Mouse (Mus musculus) urinary bladder, adult 2 months (tissue): ENCODE measurements around the gene Alkbh6. TPM values are rescaled to one million over a fixed set of nuclear protein-coding genes. Genes with fewer than 3 reads are reported as not detected.
A peak's percentile ranks its signal among the peaks of the same experiment; 100 is the strongest.

ENCODE experiments used
- DNase-seq: peaks from one replicate; pipeline ENCODE4 v3.0.0; 2022; ENCODE audit warnings: low spot score
- polyA plus RNA-seq: library from polyadenylated mRNA; depleted of rRNA; stranded (reverse); fragments of >200 nt; gene quantifications from 2 replicates; pipeline ENCODE4 v1.2.3, GENCODE M21; 2012

Gene Alkbh6
- polyA plus RNA-seq, 1 experiment, result 80.2 TPM

DNA sequence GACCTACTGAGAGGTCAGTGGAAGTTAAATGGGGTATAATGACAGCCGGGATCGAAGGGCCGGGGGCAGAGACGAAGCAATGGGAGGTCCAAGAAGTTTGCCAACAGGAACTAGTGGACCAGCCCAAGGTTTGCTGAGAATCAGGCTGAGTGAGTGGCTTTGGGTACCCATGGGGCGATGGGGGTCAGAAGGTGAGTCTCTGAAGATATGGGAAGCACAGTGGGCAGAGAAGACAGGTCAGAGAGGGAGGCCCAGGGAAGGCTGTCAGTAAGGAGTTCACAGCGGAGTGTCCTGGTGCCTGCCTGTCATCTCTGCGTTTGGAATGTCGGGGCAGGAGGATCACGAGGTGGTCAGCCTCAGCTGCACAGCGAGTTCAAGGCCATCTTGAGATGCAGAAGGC is 19.9 kb downstream of the Alkbh6 start:
- no peak for DNase-seq

DNA sequence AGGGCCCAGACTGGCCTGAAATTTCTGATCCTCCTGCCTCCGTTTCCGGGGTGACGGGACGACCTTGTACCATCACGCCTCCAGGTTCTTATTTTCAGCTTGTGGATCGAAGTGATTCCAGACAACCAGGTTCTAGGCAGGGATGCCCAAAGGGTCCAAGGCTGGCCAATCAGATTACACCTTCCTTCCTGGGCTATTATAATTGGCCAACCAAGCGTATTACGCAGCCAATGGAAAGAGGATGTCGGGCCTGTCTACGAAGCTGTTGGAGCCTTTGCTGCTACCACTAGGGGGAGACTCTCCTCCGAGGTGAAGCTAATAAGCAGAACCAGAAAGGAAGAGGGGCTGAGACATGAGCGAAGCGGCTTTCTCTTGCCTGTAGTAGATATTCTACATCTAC is 23.4 kb downstream of the Alkbh6 start:
- no peak for DNase-seq

DNA sequence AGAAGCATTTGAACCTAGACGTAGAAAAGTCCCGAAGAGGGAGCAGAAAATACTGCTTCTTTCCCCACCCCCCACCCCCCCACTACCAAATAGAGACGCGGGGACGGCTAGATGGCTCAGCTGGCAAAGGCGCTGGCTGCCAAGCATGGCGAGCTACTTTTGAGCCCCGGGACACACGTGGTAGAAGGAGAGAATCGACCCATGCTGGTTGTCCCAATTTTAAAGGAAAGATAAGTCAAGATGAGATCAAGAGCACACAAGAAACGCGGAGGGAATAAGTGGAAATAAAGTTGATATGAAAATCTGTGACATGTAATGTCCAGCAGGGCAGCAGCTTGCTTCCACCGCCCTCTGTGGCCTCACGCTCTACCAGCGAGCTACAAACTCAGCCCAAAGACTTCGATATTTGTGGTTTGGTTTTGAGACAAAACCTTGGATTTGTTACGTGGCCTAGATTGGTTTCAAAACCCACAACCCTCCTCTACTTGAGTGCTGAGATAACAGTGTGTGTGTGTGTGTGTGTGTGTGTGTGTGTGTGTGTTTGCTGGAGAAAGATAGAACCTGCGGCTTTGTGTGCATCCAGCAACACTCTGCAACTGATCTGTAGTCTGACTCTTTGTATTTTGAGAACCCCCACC is 24.2 kb downstream of the Alkbh6 start:
- DNase-seq, result no peak

DNA sequence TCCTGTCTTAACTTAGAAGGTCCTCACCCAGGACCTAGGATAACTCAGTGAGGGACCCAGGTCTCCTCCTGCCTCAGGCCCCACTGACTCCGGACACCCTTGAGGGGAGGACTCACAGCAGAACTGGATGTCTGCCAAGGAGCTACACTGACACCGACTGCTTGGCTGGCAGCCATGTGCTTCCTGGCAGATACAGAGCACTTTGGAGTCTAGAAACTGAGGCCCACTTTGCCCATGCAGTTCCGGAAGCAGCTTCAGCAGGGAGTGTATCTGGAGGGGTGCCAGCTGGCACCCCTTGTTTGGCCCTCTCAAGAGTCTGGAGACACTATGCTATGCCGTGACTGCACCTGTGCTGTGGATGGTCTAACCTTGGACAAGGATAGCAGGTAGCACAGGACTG is 24.9 kb downstream of the Alkbh6 start:
- no peak for DNase-seq

DNA sequence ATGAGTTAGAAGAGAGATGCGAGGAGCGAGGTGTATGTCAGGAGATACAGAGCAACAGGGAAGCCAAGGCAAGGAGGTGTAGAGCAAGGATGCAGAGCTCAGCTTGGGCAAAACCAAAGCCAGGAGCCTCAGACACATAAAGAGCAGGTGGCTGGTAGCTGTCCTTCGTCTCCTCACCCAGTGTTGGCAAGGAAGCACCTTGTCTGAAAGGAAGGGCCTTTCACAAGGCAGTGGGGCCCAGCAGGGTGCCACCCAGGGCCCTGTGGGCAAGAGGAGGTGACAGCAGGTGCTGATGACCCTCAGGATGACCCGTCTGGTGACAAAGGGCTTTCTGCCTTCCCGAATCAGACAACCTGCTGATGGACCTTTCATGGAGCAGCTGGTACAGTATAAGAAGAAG is 26.0 kb downstream of the Alkbh6 start:
- no peak for DNase-seq

DNA sequence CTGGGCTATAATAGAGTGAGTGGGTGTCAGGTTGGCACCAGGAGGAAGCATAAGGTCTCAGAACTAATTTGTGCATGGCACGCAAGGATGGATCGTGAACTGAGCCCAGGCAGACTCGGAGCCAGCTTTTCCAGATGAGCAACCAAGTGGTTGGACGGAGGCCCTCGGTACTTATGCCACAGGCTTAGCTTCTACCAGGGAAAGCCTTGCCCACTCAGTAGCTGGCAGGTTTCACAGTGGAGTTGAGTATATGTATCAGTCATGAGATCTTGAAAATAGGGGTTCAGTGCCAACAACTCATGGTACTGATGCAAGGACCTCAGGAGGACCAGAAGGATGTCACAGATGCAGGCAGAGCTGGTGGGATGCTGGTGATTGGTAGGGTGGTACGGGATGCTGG is 27.2 kb downstream of the Alkbh6 start:
- no peak for DNase-seq

DNA sequence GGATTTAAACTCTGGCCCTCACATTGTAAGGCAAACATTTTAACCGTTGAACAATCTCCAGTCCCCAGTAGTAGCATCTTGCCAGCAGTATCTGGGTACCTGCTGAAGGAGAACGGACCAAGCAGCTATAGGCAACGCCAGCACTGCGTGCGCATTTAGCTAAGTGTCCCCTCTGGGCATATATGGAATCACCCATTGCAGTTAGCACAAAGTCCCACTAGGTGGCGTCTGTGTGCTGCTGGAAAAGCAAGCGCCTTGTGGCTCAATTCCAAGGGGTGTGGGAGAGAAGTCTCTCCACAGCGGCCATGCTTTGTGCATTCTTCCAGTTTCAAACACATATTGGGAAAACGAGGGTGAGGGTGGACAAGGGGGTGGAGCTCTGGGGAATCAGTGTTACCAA is 27.9 kb downstream of the Alkbh6 start:
- DNase-seq, result peak; percentile 52

DNA sequence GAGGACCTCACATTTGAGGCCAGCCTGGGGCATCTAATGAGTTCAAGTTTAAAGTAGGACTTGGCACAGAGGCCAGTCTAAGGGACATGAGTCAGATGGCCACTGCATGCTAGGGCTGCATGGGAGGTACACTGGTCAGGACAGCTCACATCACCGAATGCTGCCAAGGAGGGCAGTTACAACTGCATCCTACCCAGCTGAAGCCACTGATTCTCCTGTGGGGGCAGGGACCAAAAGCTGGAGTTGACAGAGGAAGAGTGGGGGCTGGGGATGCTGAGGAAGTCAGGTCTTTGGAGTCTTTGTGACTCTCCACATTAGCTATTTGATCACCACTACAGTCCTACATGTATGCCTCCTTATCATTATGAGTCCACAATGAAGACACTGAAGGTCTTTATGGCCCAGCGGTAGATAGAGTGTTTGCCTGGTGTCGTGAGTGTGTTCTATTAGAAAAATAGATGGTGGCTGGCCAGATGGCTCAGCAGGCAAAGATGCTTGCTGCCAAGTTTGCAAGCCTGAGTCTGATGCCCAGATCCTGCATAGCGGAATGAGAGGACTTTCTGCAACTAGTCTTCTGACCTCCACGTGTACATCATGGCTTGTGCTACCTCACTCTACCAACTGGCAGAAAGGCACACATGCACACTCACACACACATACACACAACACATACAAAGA is 31.1 kb downstream of the Alkbh6 start:
- no peak for DNase-seq

DNA sequence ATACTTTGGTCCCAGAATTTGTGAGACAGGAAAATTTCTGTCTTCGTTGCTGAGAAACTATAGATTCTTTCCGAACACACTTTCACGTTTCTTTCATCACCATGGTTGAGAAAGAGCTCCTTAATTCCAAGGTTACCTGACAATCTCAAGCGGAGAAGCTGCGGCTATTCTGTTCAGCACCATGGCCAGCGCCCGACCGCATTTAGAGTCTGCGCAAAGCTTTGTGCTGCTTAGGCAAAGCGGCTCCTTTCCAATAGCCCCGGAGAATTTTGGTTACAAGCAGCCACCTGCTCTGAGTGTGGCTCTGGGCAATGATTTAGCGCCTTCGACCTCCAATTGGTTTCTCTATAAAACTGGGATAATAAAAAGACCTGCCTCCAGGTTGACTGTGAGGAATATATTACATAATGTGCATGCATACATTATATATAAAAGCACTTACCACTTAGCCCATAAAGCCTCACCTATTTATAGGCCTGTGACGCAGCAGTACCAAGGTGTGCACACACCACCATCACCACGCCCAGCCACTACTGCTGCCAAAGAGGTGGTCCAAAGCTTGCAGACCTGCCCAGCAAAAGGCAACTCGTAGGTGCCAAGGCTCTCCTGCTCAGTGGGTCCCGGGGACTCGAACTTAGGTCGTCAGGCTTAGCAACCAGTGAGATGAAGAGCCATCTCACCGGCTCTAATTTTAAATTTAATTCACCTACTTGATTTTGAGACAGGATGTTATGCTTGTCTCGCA is 38.3 kb downstream of the Alkbh6 start:
- no peak for DNase-seq

DNA sequence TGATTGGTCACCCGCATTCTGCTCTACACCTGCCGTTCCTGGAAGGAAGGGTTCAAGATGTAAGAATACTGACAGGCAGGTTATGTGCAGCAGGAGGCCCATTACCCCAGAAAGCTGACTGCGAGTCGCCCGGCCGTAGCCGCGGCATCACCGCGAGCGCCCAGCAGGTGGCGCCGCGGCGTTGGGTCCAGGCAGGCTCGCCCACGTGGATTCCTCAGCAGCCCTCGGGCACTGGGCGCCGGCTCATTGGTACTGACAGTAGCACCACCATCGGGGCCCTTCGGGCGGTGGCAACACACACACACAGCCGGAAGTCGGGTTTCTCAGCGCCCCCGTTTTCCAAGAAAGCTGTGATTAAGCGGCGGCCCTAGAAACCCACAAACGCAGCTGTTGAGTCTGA is 39.3 kb downstream of the Alkbh6 start:
- no peak for DNase-seq

DNA sequence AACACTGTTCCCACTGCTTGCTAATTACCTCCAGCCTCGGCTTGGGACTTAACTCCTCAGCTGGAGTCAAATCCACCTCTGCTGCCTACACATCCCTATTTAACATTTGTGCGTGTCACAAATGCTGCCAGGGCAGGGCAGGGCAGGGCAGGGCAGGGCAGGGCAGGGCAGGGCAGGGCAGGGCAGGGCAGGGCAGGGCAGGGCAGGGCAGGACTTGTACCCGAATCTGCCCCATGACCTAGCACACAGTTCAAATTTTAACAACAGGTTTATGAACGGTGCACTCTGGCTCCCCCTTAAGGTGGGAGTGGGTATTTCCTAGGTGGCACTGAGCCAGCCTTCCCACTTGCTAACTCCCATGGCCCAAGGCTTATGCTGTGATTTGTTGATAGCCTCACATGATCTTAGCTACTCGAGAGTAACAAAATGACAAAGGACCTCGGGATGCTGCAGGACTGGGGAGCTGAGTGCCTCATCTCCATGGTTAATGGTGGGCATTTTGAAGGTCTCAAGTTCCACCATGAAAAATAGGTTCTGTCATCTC is 44.8 kb downstream of the Alkbh6 start:
- no peak for DNase-seq

DNA sequence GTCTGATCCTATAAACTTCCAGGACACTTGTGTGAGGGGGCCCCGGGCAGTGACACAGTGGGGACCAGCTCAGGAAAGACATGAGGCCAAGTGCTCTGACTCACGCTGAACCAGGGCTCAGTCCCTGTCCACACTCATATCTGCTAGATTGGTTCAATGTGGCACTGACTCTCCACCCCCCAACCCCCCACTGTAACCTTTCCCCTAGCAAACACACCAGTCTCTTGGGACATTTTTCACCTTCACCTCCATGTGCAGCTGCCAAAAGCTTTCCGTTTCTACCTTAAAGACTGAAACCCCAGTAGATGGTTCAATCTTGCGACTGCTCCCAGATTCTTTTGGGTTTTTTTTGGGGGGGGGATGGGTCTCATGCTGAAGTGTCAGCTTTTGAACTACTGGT is 45.5 kb downstream of the Alkbh6 start:
- DNase-seq, result no peak

DNA sequence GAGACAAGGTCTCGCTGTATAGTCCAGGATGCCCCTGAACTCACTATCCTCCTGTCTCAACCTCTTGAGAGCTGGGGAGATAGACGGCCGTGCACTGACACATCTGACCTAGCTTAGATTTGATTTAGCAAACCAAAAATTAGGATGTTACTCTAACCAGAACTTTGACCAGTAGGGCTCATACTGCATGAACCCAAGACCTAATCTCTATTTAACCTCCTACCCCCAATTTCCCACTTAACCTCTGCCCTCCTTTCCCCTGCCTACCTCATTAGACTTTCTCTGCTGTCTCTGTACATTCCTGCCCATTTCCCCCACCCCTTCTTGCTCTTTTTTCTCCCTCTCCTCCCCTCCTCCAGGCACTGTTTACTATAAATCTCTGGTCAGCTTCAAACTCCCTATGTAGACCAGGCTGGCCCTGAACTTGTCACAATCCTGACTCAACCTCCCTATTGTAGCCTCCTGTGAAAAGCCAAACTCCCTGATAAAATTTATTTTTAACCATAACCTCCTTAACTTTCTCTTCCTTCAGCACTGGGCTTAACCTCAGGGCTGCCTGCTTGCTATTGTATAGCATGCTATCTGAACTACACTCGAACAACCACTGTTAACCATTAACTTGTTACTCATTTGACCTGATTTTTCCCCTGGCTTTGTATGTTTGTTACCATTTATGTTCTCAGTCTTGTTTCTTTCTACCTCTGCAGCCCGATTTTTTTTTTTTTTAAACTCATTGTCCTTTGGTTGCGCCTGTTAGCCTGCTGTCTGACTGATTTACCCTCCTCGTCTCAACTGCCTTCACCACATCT is 50.1 kb downstream of the Alkbh6 start:
- no peak for DNase-seq

DNA sequence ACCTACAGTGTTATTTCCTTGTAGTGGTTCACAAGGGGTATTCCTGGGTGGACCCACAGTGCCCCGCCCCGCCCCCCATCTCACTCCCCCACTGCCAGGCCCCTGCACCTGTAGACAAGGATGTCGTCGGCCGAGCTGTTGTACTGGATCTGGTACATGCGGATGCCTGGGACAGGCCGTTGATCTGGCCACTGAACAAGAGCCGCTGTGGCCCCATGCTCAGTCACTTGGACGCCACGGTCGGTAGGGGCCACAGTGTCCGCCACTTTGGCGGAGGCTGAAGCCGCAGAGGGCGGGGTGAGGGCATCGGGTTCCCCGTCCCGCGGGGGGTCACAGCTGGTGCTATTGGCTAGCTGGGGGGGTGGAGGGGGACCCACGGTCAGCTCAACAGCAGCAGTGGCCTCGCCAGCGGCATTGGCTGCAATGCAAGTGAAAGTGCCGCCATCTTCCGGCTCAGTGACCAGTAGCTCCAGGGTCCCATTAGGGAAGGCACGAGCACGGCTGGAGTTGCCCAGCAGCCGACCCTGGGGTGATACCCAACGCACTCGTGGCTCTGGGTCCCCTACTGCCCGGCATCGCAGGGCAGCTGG is 50.9 kb downstream of the Alkbh6 start:
- no peak for DNase-seq

DNA sequence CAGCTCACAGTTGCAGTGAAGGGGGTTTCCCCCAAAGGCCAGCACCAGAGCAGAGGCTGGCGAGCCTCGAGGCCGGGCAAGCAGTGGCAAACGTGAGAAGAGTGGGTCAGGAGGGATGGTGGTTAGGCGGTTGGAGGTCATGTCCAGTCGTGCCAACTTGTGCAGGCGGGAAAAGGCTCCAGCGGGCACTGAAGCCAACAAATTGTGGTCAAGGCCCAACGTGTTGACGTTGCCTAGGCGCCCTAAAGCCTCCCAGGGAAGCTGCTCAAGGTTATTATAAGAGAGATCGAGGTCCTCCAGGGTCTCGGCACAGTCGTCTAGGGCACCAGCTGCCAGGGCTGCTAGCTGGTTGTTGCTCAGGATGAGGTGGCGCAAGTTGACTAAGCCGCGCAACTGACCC is 51.5 kb downstream of the Alkbh6 start:
- no peak for DNase-seq

DNA sequence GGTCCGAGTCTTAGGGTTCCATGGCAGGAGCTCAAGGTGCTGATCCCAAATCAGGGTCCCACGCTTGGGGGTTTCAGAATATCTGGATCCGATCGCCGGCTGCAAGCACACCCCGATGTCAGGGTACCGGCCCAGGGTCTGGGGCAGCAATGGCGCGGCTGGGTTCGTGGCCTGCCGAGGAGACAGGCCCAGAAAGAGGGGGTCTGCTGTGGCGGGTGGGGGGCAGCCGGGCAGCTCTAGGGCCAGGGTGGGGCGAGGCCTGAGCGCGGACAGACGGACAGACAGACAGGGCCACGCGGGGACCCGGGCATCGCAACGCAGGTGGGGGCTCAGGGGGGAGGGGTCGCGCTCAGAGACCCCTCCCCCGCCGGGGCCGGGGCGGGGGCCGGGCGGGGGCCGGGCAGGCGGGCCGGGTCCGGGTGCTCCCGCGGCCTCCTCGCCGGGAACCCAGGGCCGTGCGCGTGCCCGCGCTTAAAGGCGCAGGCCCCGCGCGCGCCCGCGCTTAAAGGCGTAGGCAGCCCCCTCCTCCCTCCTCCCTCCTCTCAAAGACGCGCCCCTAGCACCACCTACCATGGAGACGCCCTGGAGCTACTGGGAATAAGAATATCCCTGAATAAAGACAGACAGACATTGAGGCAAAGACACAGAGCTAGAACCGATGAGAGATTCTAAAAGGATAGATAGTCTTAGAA is 54.3 kb downstream of the Alkbh6 start, which contains the start of gene Lrfn3:
Gene Lrfn3, minus strand, starts transcription at position 121 of the 692 bp plus-strand sequence.
- DNase-seq, result no peak

DNA sequence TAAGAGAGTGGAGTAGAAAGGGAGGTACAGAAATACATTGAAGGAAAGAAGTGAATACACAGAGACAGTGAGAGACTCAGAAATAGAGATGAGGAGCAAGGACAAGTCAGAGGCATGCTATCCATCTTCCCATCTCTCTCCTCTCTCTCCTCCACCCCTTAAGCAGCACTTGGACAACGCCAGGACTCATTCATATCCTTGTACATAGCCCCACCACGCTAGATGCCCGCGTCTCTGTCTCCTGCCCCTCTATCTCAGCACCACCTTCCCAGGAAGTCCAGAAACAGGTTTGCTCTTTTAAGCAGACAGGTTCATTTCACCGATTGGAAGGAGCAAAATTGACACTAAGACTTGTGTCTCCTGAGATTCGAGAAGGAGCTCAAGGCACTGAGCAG is 54.8 kb downstream of the Alkbh6 start:
- DNase-seq, result no peak
